Mouse (Mus musculus): ENCODE measurements around the gene Myh13. TPM values are rescaled to one million over a fixed set of nuclear protein-coding genes. Genes with fewer than 3 reads are reported as not detected.

The Myh13 gene
- polyA plus RNA-seq (2015; fragmentation: Nextera tagmentation; extraction: Ambion mirVana), result not detected in 2 replicates

DNA sequence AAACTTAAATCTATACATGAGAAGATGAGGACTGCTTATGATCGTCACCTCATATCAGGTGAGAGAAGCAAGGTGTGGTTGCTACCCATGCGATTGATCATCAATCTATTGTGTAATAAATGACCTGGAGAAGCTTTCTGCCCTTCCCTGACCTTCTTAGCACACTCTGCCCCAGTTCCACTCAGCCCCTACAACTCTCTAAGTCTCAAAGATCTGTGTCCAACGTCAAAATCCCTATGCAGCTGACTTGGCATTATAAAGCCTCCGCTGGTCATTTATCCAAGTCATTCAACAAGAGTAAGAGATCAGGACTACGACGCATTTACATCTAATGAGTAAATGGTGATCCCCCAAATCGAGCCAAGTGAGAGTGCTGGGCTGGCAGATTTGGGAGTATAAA, at the start of gene Myh13:
Myh13 (plus strand) TSS at position 301 of the 400 bp plus-strand sequence.
- no peak within 1 kb of the TSS for H3K4me2 ChIP-seq
- WGBS (ENCODE audit: insufficient replicate concordance), result 73% methylated on average over 7 of the region's 7 CpGs
- ATAC-seq (ENCODE audit: low read depth) (no peak), DNase-seq (no peak)
- H3K9ac ChIP-seq, result no peak within 1 kb of the TSS
- H3K27ac ChIP-seq, result no peak within 1 kb of the TSS
- H3K36me3 ChIP-seq, result no peaks in the 10 kb centered on the region
- H3K27me3 ChIP-seq, result no peaks in the 10 kb centered on the region
- H3K4me3 ChIP-seq (replicated peaks), result no peak within 1 kb of the TSS
- H3K4me1 ChIP-seq (replicated peaks), result no peaks in the 10 kb centered on the region
- H3K9me3 ChIP-seq (replicated peaks), result no peaks in the 10 kb centered on the region

DNA sequence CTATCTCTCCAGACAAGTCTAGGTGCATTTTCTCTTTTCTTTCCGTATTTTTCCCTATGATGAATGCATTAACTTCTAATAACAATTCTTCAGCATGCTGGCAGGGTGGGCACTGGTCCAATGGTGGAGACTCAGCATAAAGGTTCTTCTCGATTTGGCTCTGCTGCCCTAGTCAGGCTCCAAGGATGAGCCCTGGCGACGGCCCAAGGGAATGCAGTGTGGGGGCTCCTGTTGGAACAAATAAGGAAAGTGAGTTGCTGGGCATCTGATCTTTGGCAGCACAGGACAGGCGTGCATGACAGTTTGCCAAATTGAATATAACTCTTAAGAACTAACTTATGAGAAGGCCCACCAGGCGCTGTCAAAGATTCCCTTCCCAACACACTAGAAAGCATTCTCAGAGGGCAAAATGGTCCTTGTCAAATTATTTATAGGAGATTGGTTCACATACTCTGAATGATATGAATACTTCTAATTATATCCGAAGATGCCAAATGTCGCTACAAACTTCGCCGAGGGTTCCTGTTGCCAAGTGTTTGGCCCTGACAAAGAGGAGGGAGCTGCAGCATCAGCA, 44.8 kb upstream of the Myh13 start, which contains the start of gene Myh8:
Myh8 (plus strand) TSS at position 524 of the 574 bp plus-strand sequence.
- Histone ChIP-seq H3K9me3 (replicated peaks) (no peaks in the 10 kb centered on the region), H3K27ac (no peak within 1 kb of the TSS), H3K9ac (no peak within 1 kb of the TSS), H3K4me3 (replicated peaks) (no peak within 1 kb of the TSS), H3K4me1 (replicated peaks) (no peaks in the 10 kb centered on the region), H3K4me2 (no peak within 1 kb of the TSS), H3K27me3 (no peaks in the 10 kb centered on the region), H3K36me3 (no peaks in the 10 kb centered on the region)
- WGBS (ENCODE audit: insufficient replicate concordance), result 70% methylated on average over 10 of the region's 10 CpGs
- DNase-seq, result no peak
- ATAC-seq (ENCODE audit: low read depth), result no peak

DNA sequence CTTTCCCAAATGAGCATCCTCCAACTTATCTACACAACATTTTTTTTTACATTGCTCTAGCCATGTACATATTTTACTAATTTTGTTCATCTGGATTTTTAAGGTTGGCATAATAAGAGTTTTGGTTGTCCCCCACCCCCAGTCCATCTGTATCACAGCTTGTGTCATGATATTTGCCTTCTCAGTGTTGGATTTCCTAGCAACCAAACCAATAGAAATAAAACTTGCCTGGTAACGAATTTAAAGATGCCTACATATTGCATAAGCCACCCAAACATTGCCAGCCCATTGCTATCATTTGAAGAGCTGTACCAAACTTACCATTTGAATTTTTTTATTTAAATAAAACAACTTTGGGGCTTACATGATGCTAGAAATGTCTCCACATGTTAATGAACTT, 28.0 kb upstream of the Myh13 start:
- H3K36me3 ChIP-seq, result no peaks in the 10 kb centered on the region
- no peak overlapping the region for H3K4me3 ChIP-seq (replicated peaks)
- 25% methylated on average over 1 of the region's 1 CpGs for WGBS (ENCODE audit: insufficient replicate concordance)
- no peaks in the 10 kb centered on the region for H3K4me1 ChIP-seq (replicated peaks)
- no peak overlapping the region for H3K4me2 ChIP-seq
- ATAC-seq (ENCODE audit: low read depth) (no peak), DNase-seq (no peak)
- H3K27me3 ChIP-seq, result no peaks in the 10 kb centered on the region
- H3K27ac ChIP-seq, result no peak overlapping the region
- no peak overlapping the region for H3K9ac ChIP-seq
- peaks cover 5% of the 10 kb centered on the region; the same call in 1 of the 2 replicates for H3K9me3 ChIP-seq (replicated peaks)

DNA sequence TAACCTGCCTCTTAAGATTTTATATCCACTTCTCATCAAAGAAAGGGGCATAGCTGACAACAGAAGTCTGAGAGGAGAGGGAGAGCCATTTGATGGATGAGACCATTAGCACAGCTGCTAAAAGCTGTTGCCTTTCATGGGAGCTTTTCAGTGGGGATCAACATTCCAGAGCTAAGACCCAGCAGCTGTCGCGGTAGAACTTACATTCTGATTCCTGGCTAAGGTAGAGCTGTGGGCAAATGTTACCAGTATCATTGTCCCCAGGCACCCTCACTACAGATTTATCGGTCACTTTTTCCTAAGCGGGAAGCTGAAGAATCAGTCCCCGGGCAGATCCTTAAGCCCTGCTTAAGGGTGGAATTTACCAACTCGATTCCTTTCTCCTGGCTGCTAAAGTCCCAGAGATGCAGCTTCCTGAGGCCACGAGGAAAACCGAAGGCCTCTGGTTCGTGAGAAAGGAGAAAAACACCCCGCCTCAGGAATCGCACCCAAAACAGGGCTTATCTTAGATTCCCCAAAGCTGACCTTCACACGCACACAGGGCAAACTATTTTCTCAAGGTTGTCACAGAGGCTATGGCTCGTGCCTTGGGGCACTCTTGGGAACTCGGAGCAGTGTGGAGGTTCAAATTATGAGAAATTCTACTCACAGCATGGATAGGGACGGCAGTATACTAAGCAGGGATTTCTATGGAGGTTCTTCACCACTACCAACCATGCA, 7.6 kb upstream of the Myh13 start:
- WGBS (ENCODE audit: insufficient replicate concordance), result 46% methylated on average over 15 of the region's 15 CpGs
- Histone ChIP-seq H3K9me3 (replicated peaks) (no peaks in the 10 kb centered on the region), H3K4me2 (no peak overlapping the region), H3K4me1 (replicated peaks) (no peaks in the 10 kb centered on the region), H3K27me3 (no peaks in the 10 kb centered on the region), H3K4me3 (replicated peaks) (no peak overlapping the region), H3K36me3 (no peaks in the 10 kb centered on the region), H3K9ac (no peak overlapping the region), H3K27ac (no peak overlapping the region)
- ATAC-seq (ENCODE audit: low read depth) (no peak), DNase-seq (no peak)

DNA sequence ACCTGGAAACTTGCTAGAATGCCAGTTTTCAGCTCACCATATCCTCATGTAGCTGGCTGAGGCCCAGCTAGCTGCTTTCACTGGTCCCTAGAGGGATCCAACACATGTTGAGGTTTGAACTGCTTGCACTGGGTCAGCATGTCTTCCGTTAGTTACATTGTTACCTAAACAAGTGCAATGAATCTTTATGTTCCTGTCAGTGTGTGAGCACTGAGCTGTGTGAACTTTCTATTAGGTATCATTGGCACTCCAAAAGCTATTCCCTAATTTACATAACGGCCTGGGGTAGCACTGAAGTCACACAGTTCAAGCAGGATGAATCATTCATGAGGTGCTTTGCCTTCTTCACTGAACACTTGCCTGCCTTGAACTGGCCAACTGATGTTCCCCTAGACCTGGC, 5.1 kb downstream of the Myh13 start:
- no peak overlapping the region for H3K27ac ChIP-seq
- H3K36me3 ChIP-seq, result no peaks in the 10 kb centered on the region
- H3K9ac ChIP-seq, result no peak overlapping the region
- ATAC-seq (ENCODE audit: low read depth) (no peak), DNase-seq (no peak)
- 47% methylated on average over 2 of the region's 2 CpGs for WGBS (ENCODE audit: insufficient replicate concordance)
- H3K4me3 ChIP-seq (replicated peaks), result no peak overlapping the region
- no peaks in the 10 kb centered on the region for H3K9me3 ChIP-seq (replicated peaks)
- H3K27me3 ChIP-seq, result no peaks in the 10 kb centered on the region
- H3K4me1 ChIP-seq (replicated peaks), result no peaks in the 10 kb centered on the region
- no peak overlapping the region for H3K4me2 ChIP-seq

DNA sequence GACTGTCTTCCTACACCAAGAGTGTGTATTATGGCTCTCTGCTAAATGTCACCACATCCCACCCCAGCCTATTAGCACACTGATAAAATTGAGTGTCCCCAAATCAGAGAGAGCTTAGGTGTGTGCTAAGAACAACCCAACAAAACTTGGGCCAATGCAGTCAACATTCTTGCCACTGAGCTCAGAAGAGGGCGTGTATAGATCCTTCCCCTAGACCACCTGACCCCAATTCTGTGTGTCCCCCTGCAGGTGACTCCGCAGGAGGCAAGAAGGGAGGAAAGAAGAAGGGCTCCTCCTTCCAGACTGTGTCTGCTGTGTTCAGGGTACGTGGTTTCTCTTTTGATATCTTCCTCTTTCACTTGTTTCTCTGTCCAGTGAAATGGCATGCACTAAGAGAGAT, 23.1 kb downstream of the Myh13 start:
- no peaks in the 10 kb centered on the region for H3K27me3 ChIP-seq
- no peak overlapping the region for H3K27ac ChIP-seq
- H3K4me2 ChIP-seq, result no peak overlapping the region
- no peak overlapping the region for H3K4me3 ChIP-seq (replicated peaks)
- ATAC-seq (ENCODE audit: low read depth) (no peak), DNase-seq (no peak)
- no peaks in the 10 kb centered on the region for H3K4me1 ChIP-seq (replicated peaks)
- no peaks in the 10 kb centered on the region for H3K9me3 ChIP-seq (replicated peaks)
- 37% methylated on average over 3 of the region's 3 CpGs for WGBS (ENCODE audit: insufficient replicate concordance)
- H3K36me3 ChIP-seq, result no peaks in the 10 kb centered on the region
- H3K9ac ChIP-seq, result no peak overlapping the region

DNA sequence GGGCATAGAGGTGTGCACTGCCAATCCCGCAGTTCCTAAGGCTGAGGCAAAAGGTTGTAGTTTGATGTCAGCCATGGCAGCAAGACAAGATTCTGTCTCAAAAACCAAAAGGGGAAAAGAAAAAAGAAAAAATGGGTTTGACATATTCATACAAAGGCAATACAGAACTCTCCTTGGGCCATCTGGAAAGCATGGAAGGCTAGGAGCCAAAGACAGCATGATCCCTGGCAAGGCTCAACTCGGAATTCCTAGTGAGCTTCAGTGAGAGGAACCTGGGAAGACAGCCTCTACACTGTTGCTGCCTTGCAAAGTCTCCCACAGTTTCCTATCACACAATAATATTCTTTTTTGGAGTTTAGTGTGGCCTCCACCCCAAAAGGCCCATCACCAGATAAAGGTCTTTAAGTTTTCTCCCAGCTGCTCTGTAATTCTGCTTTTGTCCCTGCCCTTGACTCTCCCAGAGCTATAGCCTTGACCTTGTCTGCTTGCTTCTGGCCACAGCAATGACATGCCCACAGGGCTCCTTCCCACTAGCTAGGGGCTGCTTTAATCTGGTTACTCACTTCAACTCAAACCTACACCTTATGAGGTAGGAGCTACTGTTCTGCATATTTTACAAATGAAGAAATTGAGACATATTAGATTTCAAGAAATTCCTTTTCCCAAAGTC, 23.9 kb downstream of the Myh13 start:
- WGBS (ENCODE audit: insufficient replicate concordance), result 33% methylated on average over 2 of the region's 2 CpGs
- no peak overlapping the region for H3K4me2 ChIP-seq
- H3K27me3 ChIP-seq, result no peaks in the 10 kb centered on the region
- no peaks in the 10 kb centered on the region for H3K36me3 ChIP-seq
- H3K9me3 ChIP-seq (replicated peaks), result no peaks in the 10 kb centered on the region
- no peaks in the 10 kb centered on the region for H3K4me1 ChIP-seq (replicated peaks)
- no peak overlapping the region for H3K27ac ChIP-seq
- no peak overlapping the region for H3K4me3 ChIP-seq (replicated peaks)
- ATAC-seq (ENCODE audit: low read depth) (no peak), DNase-seq (no peak)
- H3K9ac ChIP-seq, result no peak overlapping the region

DNA sequence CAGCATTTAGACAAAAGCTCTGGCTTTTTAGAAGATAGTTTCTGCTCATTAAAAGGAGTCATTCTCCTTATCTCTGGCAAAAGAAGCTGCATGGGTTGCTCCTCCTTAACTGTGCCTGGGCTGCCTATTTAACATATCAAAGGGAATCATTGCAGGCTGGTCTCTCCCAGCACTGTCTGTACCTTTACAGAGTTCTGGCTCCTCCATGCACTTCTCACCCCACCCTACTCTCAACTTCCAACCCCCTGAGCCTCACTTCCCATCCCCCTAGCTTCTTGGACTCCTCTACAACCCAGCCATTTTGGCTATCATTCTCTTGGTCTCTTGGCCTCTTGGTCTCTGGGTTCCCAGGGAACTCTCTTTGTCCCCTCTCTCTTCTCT, 24.4 kb downstream of the Myh13 start:
- Histone ChIP-seq H3K27me3 (no peaks in the 10 kb centered on the region), H3K9ac (no peak overlapping the region), H3K4me1 (replicated peaks) (no peaks in the 10 kb centered on the region), H3K9me3 (replicated peaks) (no peaks in the 10 kb centered on the region), H3K4me3 (replicated peaks) (no peak overlapping the region), H3K4me2 (no peak overlapping the region), H3K36me3 (no peaks in the 10 kb centered on the region), H3K27ac (no peak overlapping the region)
- no peak for DNase-seq
- no peak for ATAC-seq (ENCODE audit: low read depth)

DNA sequence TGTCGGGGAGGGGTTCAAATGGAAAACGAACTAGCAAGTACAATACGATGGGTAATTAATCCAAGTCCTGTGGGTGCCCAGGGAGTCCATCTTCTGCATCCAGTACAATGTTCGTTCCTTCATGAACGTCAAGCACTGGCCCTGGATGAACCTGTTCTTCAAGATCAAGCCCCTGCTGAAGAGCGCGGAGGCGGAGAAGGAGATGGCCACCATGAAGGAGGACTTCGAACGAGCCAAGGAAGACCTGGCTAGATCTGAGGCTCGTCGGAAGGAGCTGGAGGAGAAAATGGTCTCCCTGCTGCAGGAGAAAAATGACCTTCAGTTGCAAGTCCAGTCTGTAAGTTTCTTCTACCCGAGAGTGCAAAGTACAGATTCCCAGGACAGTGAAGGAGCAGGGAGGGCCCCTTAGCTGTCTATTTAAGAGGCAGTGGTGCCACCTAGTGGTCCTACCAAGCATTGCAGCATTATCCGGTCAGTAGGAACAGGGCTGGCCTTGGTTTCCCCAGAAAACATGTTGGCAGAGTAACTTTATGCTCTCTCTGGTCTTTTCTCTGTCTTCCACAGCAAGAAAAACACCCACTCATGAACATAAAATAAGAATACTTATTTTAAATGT, 28.8 kb downstream of the Myh13 start:
- no peaks in the 10 kb centered on the region for H3K36me3 ChIP-seq
- ATAC-seq (ENCODE audit: low read depth) (no peak), DNase-seq (no peak)
- H3K27ac ChIP-seq, result no peak overlapping the region
- H3K4me1 ChIP-seq (replicated peaks), result no peaks in the 10 kb centered on the region
- no peaks in the 10 kb centered on the region for H3K9me3 ChIP-seq (replicated peaks)
- no peak overlapping the region for H3K9ac ChIP-seq
- WGBS (ENCODE audit: insufficient replicate concordance), result 46% methylated on average over 14 of the region's 14 CpGs
- no peak overlapping the region for H3K4me2 ChIP-seq
- H3K27me3 ChIP-seq, result no peaks in the 10 kb centered on the region
- H3K4me3 ChIP-seq (replicated peaks), result no peak overlapping the region

DNA sequence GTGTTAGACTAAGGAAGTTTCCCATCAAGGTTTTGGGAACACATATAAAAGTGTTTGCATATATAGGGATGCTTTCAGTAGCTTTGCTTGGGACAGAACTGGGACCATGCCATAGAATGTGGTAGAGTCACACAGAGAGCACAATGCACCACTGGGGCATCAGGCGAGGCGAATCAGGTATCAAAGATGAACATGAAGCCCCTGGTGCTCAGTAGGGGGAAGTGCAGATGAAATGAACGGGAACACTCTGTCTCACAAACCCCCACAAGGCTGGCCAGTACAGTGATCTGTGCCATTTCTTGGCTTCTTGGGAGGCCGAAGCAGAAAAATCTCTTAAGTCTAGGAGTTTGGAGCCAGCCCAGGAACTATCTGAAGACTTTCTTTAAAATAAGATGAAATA, 31.6 kb downstream of the Myh13 start:
- DNase-seq (no peak), ATAC-seq (ENCODE audit: low read depth) (no peak)
- Histone ChIP-seq H3K27me3 (no peaks in the 10 kb centered on the region), H3K4me2 (no peak overlapping the region), H3K36me3 (no peaks in the 10 kb centered on the region), H3K9ac (no peak overlapping the region), H3K9me3 (replicated peaks) (no peaks in the 10 kb centered on the region), H3K4me1 (replicated peaks) (no peaks in the 10 kb centered on the region), H3K4me3 (replicated peaks) (no peak overlapping the region), H3K27ac (no peak overlapping the region)
- 33% methylated on average over 4 of the region's 4 CpGs for WGBS (ENCODE audit: insufficient replicate concordance)

DNA sequence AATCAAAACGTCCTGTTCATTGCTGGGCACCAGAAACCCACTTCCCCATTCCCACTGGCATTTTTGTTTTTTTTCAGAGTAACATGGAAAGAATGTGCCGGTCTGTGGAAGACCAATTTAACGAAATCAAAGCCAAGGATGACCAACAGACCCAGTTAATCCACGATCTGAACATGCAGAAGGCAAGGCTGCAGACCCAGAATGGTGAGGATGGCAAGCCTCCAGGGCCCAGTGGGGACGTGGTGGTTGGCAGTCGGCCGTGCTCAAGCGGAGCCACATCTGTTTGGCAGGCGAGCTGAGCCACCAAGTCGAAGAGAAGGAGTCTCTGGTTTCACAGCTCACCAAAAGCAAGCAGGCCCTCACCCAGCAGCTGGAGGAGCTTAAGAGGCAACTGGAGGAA, 36.6 kb downstream of the Myh13 start:
- Histone ChIP-seq H3K9ac (no peak overlapping the region), H3K27me3 (no peaks in the 10 kb centered on the region), H3K27ac (no peak overlapping the region), H3K4me1 (replicated peaks) (no peaks in the 10 kb centered on the region), H3K4me2 (no peak overlapping the region), H3K9me3 (replicated peaks) (no peaks in the 10 kb centered on the region), H3K36me3 (no peaks in the 10 kb centered on the region), H3K4me3 (replicated peaks) (no peak overlapping the region)
- WGBS (ENCODE audit: insufficient replicate concordance), result 53% methylated on average over 10 of the region's 10 CpGs
- DNase-seq, result no peak
- ATAC-seq (ENCODE audit: low read depth), result no peak
